Comparison of ENCODE assay signal across 8 mouse cellular contexts in the genomic region with DNA sequence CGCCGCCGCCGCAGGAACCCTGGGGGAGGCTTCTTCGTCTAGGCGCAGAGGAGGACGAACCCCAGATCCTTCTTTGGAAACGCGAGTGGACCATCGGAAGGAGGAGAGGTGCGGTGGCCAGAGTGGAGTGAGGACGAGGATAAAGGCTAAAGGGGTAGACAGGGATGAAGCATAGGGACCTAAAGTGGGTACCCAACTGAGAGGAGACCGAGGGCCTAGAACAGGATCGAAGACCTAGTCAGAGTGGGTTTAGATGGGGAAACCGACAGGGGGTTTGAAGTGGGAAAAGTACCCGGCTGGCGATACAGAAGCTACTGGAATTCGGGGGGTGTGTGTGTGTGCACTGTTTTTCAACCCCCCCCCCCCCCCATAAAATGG. TPM values are rescaled to one million over a fixed set of nuclear protein-coding genes. Genes with fewer than 3 reads are reported as not detected.
A peak's percentile ranks its signal among the peaks of the same experiment; 100 is the strongest.
DNase-seq lines count a peak whose midpoint lies in the region; ATAC-seq and TF ChIP-seq lines count a peak whose summit lies in the region.

No protein-coding gene starts in this region.

- intact Hi-C loops in left cerebral cortex, adult 2 months (cut with DNase I): no loop called here
- intact Hi-C loops in left cerebral cortex, postnatal 10 days (cut with DNase I): no loop called here

- H3K36me3 ChIP-seq in embryonic facial prominence, embryonic 13.5 days: peaks cover 22% of the 10 kb centered on the region
- H3K36me3 ChIP-seq in intestine, embryonic 15.5 days: no peaks in the 10 kb centered on the region
- H3K36me3 ChIP-seq in midbrain, postnatal 0 days (ENCODE audit: insufficient read depth, low read length): peaks cover 8% of the 10 kb centered on the region

- H3K27me3 ChIP-seq in embryonic facial prominence, embryonic 13.5 days: no peaks in the 10 kb centered on the region
- H3K27me3 ChIP-seq in intestine, embryonic 15.5 days (replicated peaks): no peaks in the 10 kb centered on the region
- no peaks in the 10 kb centered on the region for H3K27me3 ChIP-seq in midbrain, postnatal 0 days (ENCODE audit: insufficient read depth, low read length)

- 4% methylated on average over 18 of the region's 18 CpGs for WGBS in embryonic facial prominence, embryonic 13.5 days
- WGBS in intestine, embryonic 15.5 days: 5% methylated on average over 18 of the region's 18 CpGs
- WGBS in midbrain, postnatal 0 days: 4% methylated on average over 18 of the region's 18 CpGs

- H3K4me3 ChIP-seq in left cerebral cortex, adult 2 months: peak overlapping the region; percentile 97
- H3K4me3 ChIP-seq in embryonic facial prominence, embryonic 13.5 days: peak overlapping the region; percentile 89
- H3K4me3 ChIP-seq in intestine, embryonic 15.5 days (replicated peaks): peak overlapping the region; percentile 87
- peak overlapping the region; percentile 84 for H3K4me3 ChIP-seq in midbrain, postnatal 0 days (ENCODE audit: low read depth, low read length)

- no peak for TF ChIP-seq CTCF in left cerebral cortex, adult 2 months (IDR thresholded peaks at IDR 0.05)
- no peak for TF ChIP-seq CTCF in midbrain, postnatal 0 days (IDR thresholded peaks at IDR 0.05)

- H3K4me2 ChIP-seq in embryonic facial prominence, embryonic 13.5 days: peak overlapping the region; percentile 75
- peak overlapping the region; percentile 76 for H3K4me2 ChIP-seq in intestine, embryonic 15.5 days (replicated peaks)
- peak overlapping the region; percentile 75 for H3K4me2 ChIP-seq in midbrain, postnatal 0 days (ENCODE audit: low read depth, low read length, poor library complexity, severe bottlenecking)

- H3K9me3 ChIP-seq in embryonic facial prominence, embryonic 13.5 days: no peaks in the 10 kb centered on the region
- H3K9me3 ChIP-seq in intestine, embryonic 15.5 days: no peaks in the 10 kb centered on the region
- H3K9me3 ChIP-seq in midbrain, postnatal 0 days (ENCODE audit: low read length): no peaks in the 10 kb centered on the region

- peak overlapping the region; percentile 84 for H3K9ac ChIP-seq in embryonic facial prominence, embryonic 13.5 days
- H3K9ac ChIP-seq in intestine, embryonic 15.5 days: peak overlapping the region; percentile 75
- H3K9ac ChIP-seq in midbrain, postnatal 0 days (replicated peaks; ENCODE audit: low read length, poor library complexity, severe bottlenecking): peak overlapping the region; percentile 87

- ATAC-seq in embryonic facial prominence, embryonic 13.5 days (ENCODE audit: insufficient number of reproducible peaks, insufficient read depth, low FRiP score, low TSS enrichment, low read depth): no peak
- ATAC-seq in intestine, embryonic 15.5 days: peak; percentile 59
- ATAC-seq in midbrain, postnatal 0 days (ENCODE audit: low FRiP score): peak; percentile 38

- no peak for DNase-seq in left cerebral cortex, adult 2 months (ENCODE audit: extremely low spot score in 1 of 2, low spot score in 2 of 2)
- no peak for DNase-seq in left cerebral cortex, adult 18-20 months (ENCODE audit: low spot score in 2 of 2)
- DNase-seq in midbrain, postnatal 0 days (ENCODE audit: low spot score): peak; percentile 5
- DNase-seq in gastrocnemius, adult 18-20 months (ENCODE audit: low spot score): no peak
- DNase-seq in left cerebral cortex, postnatal 10 days (ENCODE audit: extremely low spot score in 1 of 2, low spot score in 2 of 2): no peak
- DNase-seq in layer of hippocampus, postnatal 14 days (ENCODE audit: low spot score in 2 of 2): no peak

- H3K4me1 ChIP-seq in embryonic facial prominence, embryonic 13.5 days: no peaks in the 10 kb centered on the region
- no peaks in the 10 kb centered on the region for H3K4me1 ChIP-seq in intestine, embryonic 15.5 days (replicated peaks)
- no peaks in the 10 kb centered on the region for H3K4me1 ChIP-seq in midbrain, postnatal 0 days (ENCODE audit: insufficient read depth, low read length)

- peak overlapping the region; percentile 87 for H3K27ac ChIP-seq in left cerebral cortex, adult 2 months
- peak overlapping the region; percentile 75 for H3K27ac ChIP-seq in embryonic facial prominence, embryonic 13.5 days
- peak overlapping the region; percentile 70 for H3K27ac ChIP-seq in intestine, embryonic 15.5 days
- H3K27ac ChIP-seq in midbrain, postnatal 0 days (ENCODE audit: low read depth, low read length): peak overlapping the region; percentile 82

RNA-seq across cellular contexts. Expression of gene Chfr, which starts 0.4 kb away (rescaled TPM):
- 10 to 100 TPM; 55.5 to 58.0 TPM for total RNA-seq in left cerebral cortex, adult 2 months (2021)
- total RNA-seq in left cerebral cortex, adult 18-20 months (2021): 10 to 100 TPM; 42.3 to 54.0 TPM
- polyA plus RNA-seq in embryonic facial prominence, embryonic 13.5 days (2015; fragmentation: Nextera tagmentation; extraction: Ambion mirVana): 36.6 and 38.1 TPM in 2 replicates
- polyA plus RNA-seq in intestine, embryonic 15.5 days (2015; fragmentation: Nextera tagmentation; extraction: Ambion mirVana): 32.7 and 34.5 TPM in 2 replicates
- total RNA-seq in midbrain, postnatal 0 days (2014; rRNA removed): 58.0 and 70.8 TPM in 2 replicates
- 62.5 and 62.6 TPM in 2 replicates for polyA plus RNA-seq in midbrain, postnatal 0 days (2015; fragmentation: Nextera tagmentation; extraction: Ambion mirVana)
- 10 to 100 TPM; 10.5 TPM for total RNA-seq in gastrocnemius, adult 18-20 months (2021)
- total RNA-seq in left cerebral cortex, postnatal 10 days (2021): 10 to 100 TPM; 75.6 to 76.2 TPM
- total RNA-seq in layer of hippocampus, postnatal 14 days (2021): 10 to 100 TPM; 66.3 to 67.1 TPM

RNA-seq across cellular contexts. Expression of gene Zfp605, which starts 26.2 kb away (rescaled TPM):
- total RNA-seq in left cerebral cortex, adult 2 months (2021): 10 to 100 TPM; 15.9 to 16.7 TPM
- total RNA-seq in left cerebral cortex, adult 18-20 months (2021): 10 to 100 TPM; 15.5 to 15.7 TPM
- 6.5 and 6.7 TPM in 2 replicates for polyA plus RNA-seq in embryonic facial prominence, embryonic 13.5 days (2015; fragmentation: Nextera tagmentation; extraction: Ambion mirVana)
- 3.9 and 4.0 TPM in 2 replicates for polyA plus RNA-seq in intestine, embryonic 15.5 days (2015; fragmentation: Nextera tagmentation; extraction: Ambion mirVana)
- total RNA-seq in midbrain, postnatal 0 days (2014; rRNA removed): 10.9 and 16.4 TPM in 2 replicates
- 14.7 and 16.8 TPM in 2 replicates for polyA plus RNA-seq in midbrain, postnatal 0 days (2015; fragmentation: Nextera tagmentation; extraction: Ambion mirVana)
- 1 to 10 TPM; 4.0 to 4.5 TPM for total RNA-seq in gastrocnemius, adult 18-20 months (2021)
- 10 to 100 TPM; 17.0 to 17.1 TPM for total RNA-seq in left cerebral cortex, postnatal 10 days (2021)
- 10 to 100 TPM; 15.5 to 16.5 TPM for total RNA-seq in layer of hippocampus, postnatal 14 days (2021)

RNA-seq across cellular contexts. Expression of gene Gtpbp6, which starts 28.1 kb away (rescaled TPM):
- 100 to 1,000 TPM; 107 to 108 TPM for total RNA-seq in left cerebral cortex, adult 2 months (2021)
- 10 to 100 TPM; 81.8 to 96.5 TPM for total RNA-seq in left cerebral cortex, adult 18-20 months (2021)
- 32.0 and 42.1 TPM in 2 replicates for polyA plus RNA-seq in embryonic facial prominence, embryonic 13.5 days (2015; fragmentation: Nextera tagmentation; extraction: Ambion mirVana)
- 29.4 and 30.2 TPM in 2 replicates for polyA plus RNA-seq in intestine, embryonic 15.5 days (2015; fragmentation: Nextera tagmentation; extraction: Ambion mirVana)
- total RNA-seq in midbrain, postnatal 0 days (2014; rRNA removed): 119 and 135 TPM in 2 replicates
- polyA plus RNA-seq in midbrain, postnatal 0 days (2015; fragmentation: Nextera tagmentation; extraction: Ambion mirVana): 57.5 and 65.3 TPM in 2 replicates
- total RNA-seq in gastrocnemius, adult 18-20 months (2021): 10 to 100 TPM; 12.6 to 16.8 TPM
- 10 to 100 TPM; 95.4 to 100.0 TPM for total RNA-seq in left cerebral cortex, postnatal 10 days (2021)
- total RNA-seq in layer of hippocampus, postnatal 14 days (2021): 10 to 100 TPM; 76.3 to 84.0 TPM

RNA-seq across cellular contexts. Expression of gene Plcxd1, which starts 36.3 kb away (rescaled TPM):
- total RNA-seq in left cerebral cortex, adult 2 months (2021): 1 to 10 TPM; 9.3 to 9.5 TPM
- total RNA-seq in left cerebral cortex, adult 18-20 months (2021): 10 to 100 TPM; 10.4 to 10.9 TPM
- 1.9 and 2.7 TPM in 2 replicates for polyA plus RNA-seq in embryonic facial prominence, embryonic 13.5 days (2015; fragmentation: Nextera tagmentation; extraction: Ambion mirVana)
- 0.89 and 0.92 TPM in 2 replicates for polyA plus RNA-seq in intestine, embryonic 15.5 days (2015; fragmentation: Nextera tagmentation; extraction: Ambion mirVana)
- 20.9 and 21.6 TPM in 2 replicates for total RNA-seq in midbrain, postnatal 0 days (2014; rRNA removed)
- polyA plus RNA-seq in midbrain, postnatal 0 days (2015; fragmentation: Nextera tagmentation; extraction: Ambion mirVana): 10.0 and 10.5 TPM in 2 replicates
- not detected for total RNA-seq in gastrocnemius, adult 18-20 months (2021)
- total RNA-seq in left cerebral cortex, postnatal 10 days (2021): 1 to 10 TPM; 5.4 to 7.3 TPM
- 1 to 10 TPM; 2.8 to 3.7 TPM for total RNA-seq in layer of hippocampus, postnatal 14 days (2021)

RNA-seq across cellular contexts. Expression of gene Golga3, which starts 40.4 kb away (rescaled TPM):
- 10 to 100 TPM; 47.0 to 49.3 TPM for total RNA-seq in left cerebral cortex, adult 2 months (2021)
- 10 to 100 TPM; 47.1 to 47.5 TPM for total RNA-seq in left cerebral cortex, adult 18-20 months (2021)
- polyA plus RNA-seq in embryonic facial prominence, embryonic 13.5 days (2015; fragmentation: Nextera tagmentation; extraction: Ambion mirVana): 25.3 and 25.4 TPM in 2 replicates
- polyA plus RNA-seq in intestine, embryonic 15.5 days (2015; fragmentation: Nextera tagmentation; extraction: Ambion mirVana): 16.1 and 17.1 TPM in 2 replicates
- 23.4 and 24.7 TPM in 2 replicates for total RNA-seq in midbrain, postnatal 0 days (2014; rRNA removed)
- polyA plus RNA-seq in midbrain, postnatal 0 days (2015; fragmentation: Nextera tagmentation; extraction: Ambion mirVana): 18.9 and 20.1 TPM in 2 replicates
- 10 to 100 TPM; 39.6 to 46.1 TPM for total RNA-seq in gastrocnemius, adult 18-20 months (2021)
- 10 to 100 TPM; 43.8 to 45.5 TPM for total RNA-seq in left cerebral cortex, postnatal 10 days (2021)
- 10 to 100 TPM; 44.1 to 46.2 TPM for total RNA-seq in layer of hippocampus, postnatal 14 days (2021)
